Mouse (Mus musculus) thymus, postnatal 0 days (tissue): ENCODE data around the gene Nt5c3b. TPM values are rescaled to one million over a fixed set of nuclear protein-coding genes. Genes with fewer than 3 reads are reported as not detected.

Experiments
- DNase-seq: peaks from one replicate; pipeline ENCODE4 v3.0.0-alpha.2; 2015; ENCODE audit warnings: low spot score
- microRNA-seq: library from miRNA; unstranded; fragments of <30 nt; microRNA quantifications from one replicate; pipeline ENCODE4, GENCODE M21; 2016; ENCODE audit warnings: borderline number of aligned reads
- polyA plus RNA-seq: library from polyadenylated mRNA; unstranded; fragments of >200 nt; fragmentation: Nextera tagmentation; extraction: Ambion mirVana; gene quantifications from 2 replicates; pipeline ENCODE4 v1.2.1, GENCODE M21; 2015

The Nt5c3b gene
- polyA plus RNA-seq, 1 experiment from 2014 or later: 147 TPM

DNA sequence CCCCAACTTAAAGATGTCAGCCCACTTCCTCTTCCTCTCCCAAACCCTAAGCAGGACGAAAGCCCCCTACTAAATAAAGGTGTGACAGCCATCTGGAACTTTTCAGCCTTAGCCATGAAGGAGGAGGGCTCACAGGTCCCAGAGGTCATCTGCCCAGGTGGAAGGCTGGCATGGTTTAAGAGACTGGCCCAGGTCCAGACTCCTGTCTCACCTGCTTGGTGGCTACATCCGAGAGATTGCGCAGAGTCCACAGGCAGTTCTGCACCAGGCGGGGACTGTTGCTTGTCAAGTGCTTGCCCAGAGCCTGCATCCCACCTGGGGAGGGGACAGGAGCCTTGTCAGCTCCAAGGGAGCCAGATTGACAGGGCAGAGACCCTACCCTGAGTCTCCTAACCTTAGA is 62.3 kb downstream of the Nt5c3b start:
- DNase-seq: no peak

DNA sequence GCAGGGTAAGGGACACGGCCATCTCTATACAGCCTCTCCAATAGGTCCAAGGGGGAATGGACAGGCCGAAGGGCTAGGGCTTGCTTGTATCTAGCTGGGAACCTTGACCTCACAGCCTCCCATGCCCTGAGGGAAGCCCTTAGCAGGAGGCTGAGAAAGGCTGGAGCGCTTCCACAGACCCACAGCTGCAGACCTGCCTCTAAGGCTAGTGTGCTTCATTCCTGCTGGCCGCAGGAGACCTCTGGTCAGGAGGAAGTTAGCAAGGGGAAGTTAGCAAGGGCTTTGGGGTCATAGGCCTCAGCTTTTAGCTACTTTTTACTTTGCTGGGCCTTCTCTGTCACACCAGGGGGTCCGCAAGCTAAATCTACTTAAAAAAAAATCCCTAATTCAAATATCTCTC is 63.2 kb downstream of the Nt5c3b start:
- DNase-seq: no peak

DNA sequence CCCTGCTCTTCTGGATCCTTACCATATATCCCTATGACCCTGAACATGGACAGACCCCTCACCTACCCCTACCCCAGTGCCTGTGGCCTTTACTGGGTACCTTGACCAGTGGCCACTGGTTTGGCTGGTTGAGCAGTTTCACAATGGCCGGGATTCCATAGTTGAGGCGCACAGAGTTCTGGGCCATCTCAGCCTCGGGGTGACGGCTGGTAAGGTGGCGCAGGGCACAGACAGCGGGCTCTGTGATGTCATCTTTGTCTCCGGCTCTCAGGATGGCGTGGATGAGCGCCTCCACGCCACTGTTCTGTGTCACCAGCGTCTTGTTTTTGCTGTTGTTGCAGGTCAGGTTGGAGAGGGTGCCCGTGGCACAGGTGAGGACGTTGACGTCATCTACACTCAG is 63.6 kb downstream of the Nt5c3b start:
- no peak for DNase-seq

DNA sequence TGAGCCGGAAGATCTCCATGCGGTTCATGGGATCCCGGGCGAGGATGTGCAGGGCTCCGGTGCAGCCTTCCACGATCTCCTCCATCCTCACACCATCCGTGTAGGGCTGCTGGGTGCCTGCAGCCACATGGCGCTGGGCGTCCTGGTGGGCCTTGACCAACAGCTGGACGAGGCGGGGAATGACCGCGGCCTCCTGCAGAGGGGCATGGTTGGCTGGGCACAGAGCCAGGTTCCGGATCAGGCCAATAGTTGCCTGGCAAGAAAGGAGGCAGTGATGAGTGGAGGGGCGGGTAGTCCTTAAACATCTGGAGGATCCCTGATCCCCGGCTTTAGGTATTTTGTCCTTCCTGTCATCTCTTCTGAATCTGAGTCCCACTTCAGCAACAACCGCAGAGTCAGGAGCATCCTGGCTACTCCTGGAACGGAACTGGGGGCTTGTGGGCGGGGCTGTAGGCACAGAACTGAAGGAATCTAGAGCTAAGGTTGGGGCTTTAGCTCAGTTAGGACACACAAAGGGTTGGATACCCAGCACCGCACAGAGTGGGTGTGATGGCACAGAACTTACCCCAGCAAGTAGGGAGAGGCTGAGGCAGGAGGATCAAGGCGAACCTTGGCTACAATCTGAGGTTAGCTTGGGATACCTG is 64.7 kb downstream of the Nt5c3b start:
- DNase-seq: no peak

DNA sequence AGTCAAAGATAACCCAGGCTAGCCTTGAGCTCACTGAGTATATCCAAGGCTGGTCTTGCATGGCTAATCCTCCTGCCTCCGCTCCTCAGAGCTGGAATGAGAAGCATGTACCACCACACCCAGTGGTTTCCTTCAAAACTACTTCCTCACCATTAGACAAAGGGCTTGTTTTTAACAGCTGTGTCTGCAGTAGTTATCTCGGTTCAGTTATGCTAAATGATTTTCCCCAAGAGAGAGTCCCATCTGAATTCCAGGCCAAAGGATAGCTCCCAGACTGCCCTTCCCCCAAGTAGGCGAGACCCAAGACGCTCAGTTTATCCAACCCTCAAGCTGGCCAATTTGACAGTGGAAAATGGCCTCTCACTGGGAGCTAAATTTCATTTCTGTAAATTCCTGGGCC is 65.6 kb downstream of the Nt5c3b start:
- no peak for DNase-seq

DNA sequence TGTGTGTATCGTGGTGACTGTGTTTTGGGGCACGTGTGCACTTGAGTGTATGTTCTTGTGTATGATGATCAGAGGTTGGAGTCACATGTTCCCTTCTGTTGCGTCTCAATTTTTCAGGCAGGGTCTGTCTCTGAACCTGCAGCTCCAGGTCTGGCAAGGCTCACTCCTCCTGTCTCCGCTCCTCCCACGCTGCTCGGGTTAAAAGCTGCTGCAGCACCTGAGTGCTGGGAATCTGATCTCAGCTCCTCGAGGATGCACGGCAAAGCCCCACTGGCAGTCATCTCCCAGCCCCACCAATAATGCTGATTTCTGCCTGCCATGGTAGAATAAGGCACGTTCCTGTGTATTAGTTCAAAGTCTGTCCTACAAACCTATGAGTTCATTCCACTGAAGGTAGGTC is 66.5 kb downstream of the Nt5c3b start:
- DNase-seq: no peak

Small RNAs within 50 kb of the gene (microRNA-seq; reads per million reads assigned to microRNA genes)
- gene Gm27374 (not detected), gene Mir7116 (not detected)

Other genes with a start within 250 kb of the Nt5c3b start
- 0.08 and 0.10 TPM in 2 replicates for gene Krt9, start 248.6 kb downstream of the Nt5c3b start, polyA plus RNA-seq
- gene Krt14, start 234.3 kb downstream of the Nt5c3b start, polyA plus RNA-seq: 40.8 and 47.9 TPM in 2 replicates
- 2.5 and 2.7 TPM in 2 replicates for gene Krt16, start 192.9 kb downstream of the Nt5c3b start, polyA plus RNA-seq
- 436 and 450 TPM in 2 replicates for gene Krt17, start 180.8 kb downstream of the Nt5c3b start, polyA plus RNA-seq
- 0.35 and 0.46 TPM in 2 replicates for gene Krt42, start 171.9 kb downstream of the Nt5c3b start, polyA plus RNA-seq
- 2,060 and 2,248 TPM in 2 replicates for gene Eif1, start 121.9 kb downstream of the Nt5c3b start, polyA plus RNA-seq
- gene Gast, start 107.4 kb downstream of the Nt5c3b start, polyA plus RNA-seq: 1.9 and 2.1 TPM in 2 replicates
- 1.7 and 2.0 TPM in 2 replicates for gene Hap1, start 85.7 kb downstream of the Nt5c3b start, polyA plus RNA-seq
- 94.2 and 95.3 TPM in 2 replicates for gene Jup, start 44.0 kb downstream of the Nt5c3b start, polyA plus RNA-seq
- gene P3h4, start 27.0 kb downstream of the Nt5c3b start, polyA plus RNA-seq: 14.8 and 15.3 TPM in 2 replicates
- gene Fkbp10, start 26.1 kb downstream of the Nt5c3b start, polyA plus RNA-seq: 12.2 and 16.4 TPM in 2 replicates
- gene Klhl10, start 109 bp upstream of the Nt5c3b start, polyA plus RNA-seq: 0.39 and 0.55 TPM in 2 replicates
- gene Klhl11, start 30.9 kb upstream of the Nt5c3b start, polyA plus RNA-seq: 5.3 and 5.4 TPM in 2 replicates
- 99.2 and 109 TPM in 2 replicates for gene Acly, start 86.2 kb upstream of the Nt5c3b start, polyA plus RNA-seq
- 0.56 and 0.57 TPM in 2 replicates for gene Ttc25, start 103.8 kb upstream of the Nt5c3b start, polyA plus RNA-seq
- 167 and 169 TPM in 2 replicates for gene Cnp, start 133.1 kb upstream of the Nt5c3b start, polyA plus RNA-seq
- gene Nkiras2, start 177.4 kb upstream of the Nt5c3b start, polyA plus RNA-seq: 39.7 and 41.2 TPM in 2 replicates
- gene Dnajc7, start 178.4 kb upstream of the Nt5c3b start, polyA plus RNA-seq: 191 and 202 TPM in 2 replicates